Mouse (Mus musculus): Measurements from ENCODE around the gene Trmt6. TPM values are rescaled to one million over a fixed set of nuclear protein-coding genes. Genes with fewer than 3 reads are reported as not detected.

Gene Trmt6
- total and polyA plus RNA-seq, 3 experiments, result 35.1 to 89.9 (median 77.6) TPM

DNA sequence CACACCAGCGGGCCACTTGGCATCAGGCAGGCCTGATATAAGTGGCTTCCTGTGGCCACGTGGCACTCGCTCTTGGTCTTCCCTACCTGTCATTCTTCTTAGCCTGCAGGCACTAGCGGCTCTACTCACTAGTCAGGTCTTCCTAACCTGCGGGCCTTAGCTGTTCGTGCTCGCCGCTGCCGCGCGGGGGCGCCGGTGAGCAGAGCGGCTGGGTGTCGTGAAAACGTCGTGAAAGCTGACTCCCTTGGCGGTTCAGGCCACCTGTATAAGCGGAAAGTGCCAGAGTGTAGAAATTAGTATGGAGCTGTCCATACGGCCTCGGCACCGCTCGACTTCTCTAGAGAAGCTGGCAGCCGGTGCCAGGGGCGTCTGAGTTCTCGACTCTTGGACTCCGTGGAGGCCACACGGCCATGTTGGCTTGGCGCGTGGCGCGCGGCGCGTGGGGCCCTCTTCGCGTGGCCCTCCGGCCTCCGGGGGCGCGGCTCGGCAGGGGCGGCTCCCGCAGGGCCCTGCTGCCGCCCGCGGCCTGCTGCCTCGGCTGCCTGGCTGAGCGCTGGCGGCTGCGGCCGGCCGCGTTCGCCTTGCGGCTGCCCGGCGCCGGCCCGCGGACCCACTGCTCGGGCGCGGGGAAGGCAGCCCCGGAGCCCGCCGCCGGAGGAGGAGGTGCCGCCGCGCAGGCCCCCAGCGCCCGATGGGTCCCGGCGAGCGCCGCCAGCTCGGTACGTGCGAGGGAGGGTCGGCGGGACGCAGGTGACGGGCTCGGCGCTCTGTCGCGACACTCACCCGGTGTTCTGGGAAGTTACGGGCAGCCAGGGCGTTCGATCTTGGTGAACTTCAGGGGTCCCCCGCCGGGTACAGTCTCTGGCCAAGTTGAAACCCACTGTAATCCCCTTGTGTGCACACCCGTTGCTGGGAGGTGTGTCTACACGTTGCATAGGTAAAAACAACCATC is 30.8 kb upstream of the Trmt6 start, which contains the start of gene Crls1 (continued):
- TF ChIP-seq ELF1 (IDR thresholded peaks at IDR 0.05; ENCODE audit: low read depth, low read length), result peak; percentile 63

DNA sequence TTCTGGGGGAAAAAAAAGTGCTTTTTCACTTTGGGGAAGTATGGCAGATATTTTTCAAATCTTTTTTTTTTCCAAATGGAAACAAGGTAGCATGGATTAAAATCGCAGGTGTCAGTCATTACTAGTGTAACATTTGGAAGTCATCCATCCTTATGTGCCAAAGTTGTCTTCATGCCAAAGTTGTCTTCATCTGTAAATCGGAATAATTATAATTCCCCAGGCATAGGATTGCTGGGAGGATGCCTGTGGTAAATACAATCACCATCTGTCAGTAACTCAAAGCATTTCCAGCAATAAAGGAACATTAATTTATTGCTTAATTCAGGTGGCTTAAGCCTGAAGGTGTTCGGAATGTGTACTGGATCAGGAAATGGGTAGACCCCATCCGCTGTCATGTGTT is 25.2 kb upstream of the Trmt6 start:
- dilution Hi-C loops (cut with MboI; ENCODE audit: extremely low pct_ligation_motif_present, extremely low pct_unique_long_range_greater_than_20kb, low sequenced_read_pairs) (no loop called here), in situ Hi-C loops (cut with MboI; ENCODE audit: low pct_ligation_motif_present, low pct_unique_long_range_greater_than_20kb, low sequenced_read_pairs) (no loop called here)
- peaks cover 40 to 71% of the 10 kb centered on the region in 2 experiments for H3K36me3 ChIP-seq (replicated peaks in 1 of 2; ENCODE audit: control insufficient read depth in 1 of 2, insufficient read depth in 1 of 2, low read length in 1 of 2)

DNA sequence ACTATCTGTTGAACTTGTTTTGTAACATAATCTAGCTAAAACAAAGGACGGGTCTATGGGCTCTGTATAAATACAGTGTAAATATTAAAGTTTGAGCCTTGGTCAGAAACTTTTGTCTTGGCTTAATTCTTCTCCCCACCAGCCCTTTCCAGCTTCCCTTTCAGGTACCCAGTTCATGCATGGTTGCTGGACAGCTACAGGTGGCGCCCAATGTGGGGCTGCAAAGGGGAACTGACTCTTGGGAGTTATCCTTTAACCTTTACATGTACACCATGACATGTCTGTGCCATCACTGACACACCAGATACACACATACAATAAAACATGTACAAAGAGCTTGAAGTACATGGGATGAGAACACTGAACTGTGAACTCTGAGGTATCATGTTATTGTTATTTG is 12.9 kb downstream of the Trmt6 start:
- dilution Hi-C loops (cut with MboI; ENCODE audit: extremely low pct_ligation_motif_present, extremely low pct_unique_long_range_greater_than_20kb, low sequenced_read_pairs) (no loop called here), in situ Hi-C loops (cut with MboI; ENCODE audit: low pct_ligation_motif_present, low pct_unique_long_range_greater_than_20kb, low sequenced_read_pairs) (no loop called here)
- Histone ChIP-seq H3K36me3 (replicated peaks in 1 of 2; ENCODE audit: control insufficient read depth in 1 of 2, insufficient read depth in 1 of 2, low read length in 1 of 2) (peaks cover 40 to 57% of the 10 kb centered on the region in 2 experiments), H3K4me2 (ENCODE audit: insufficient read depth, low read depth, poor library complexity, severe bottlenecking) (no peak overlapping the region), H3K79me2 (replicated peaks; ENCODE audit: control insufficient read depth, extremely low read depth, insufficient read depth, poor library complexity, severe bottlenecking) (no peaks in the 10 kb centered on the region), H3K27ac (ENCODE audit: insufficient read depth, low read depth) (no peak overlapping the region), H3K27me3 (replicated peaks) (no peaks in the 10 kb centered on the region), H3K4me3 (replicated peaks in 1 of 3; ENCODE audit: low read depth in 2 of 3, low read length in 2 of 3, poor library complexity in 1 of 3) (no peak overlapping the region), H3K4me1 (ENCODE audit: control insufficient read depth in 1 of 2, insufficient read depth in 2 of 2) (no peaks in the 10 kb centered on the region), H3K9ac (ENCODE audit: insufficient read depth, low read depth) (no peak overlapping the region), H3K9me3 (replicated peaks; ENCODE audit: low read length) (peaks cover 16% of the 10 kb centered on the region)
- DNase-seq (ENCODE audit: extremely low read depth), result no peak
- TF ChIP-seq ZMIZ1 (IDR thresholded peaks at IDR 0.05; ENCODE audit: low read depth, low read length), result no peak
- TF ChIP-seq TCF12 (IDR thresholded peaks at IDR 0.05; ENCODE audit: low read depth, low read length), result no peak
- TF ChIP-seq USF1 (IDR thresholded peaks at IDR 0.05; ENCODE audit: low read depth, low read length), result no peak
- no peak for TF ChIP-seq HCFC1 (IDR thresholded peaks at IDR 0.05; ENCODE audit: low read depth, low read length)
- TF ChIP-seq POLR2AphosphoS2 (IDR thresholded peaks at IDR 0.05; ENCODE audit: low read depth, low read length), result no peak
- TF ChIP-seq SIN3A (IDR thresholded peaks at IDR 0.05; ENCODE audit: low read length), result no peak
- no peak for TF ChIP-seq NELFE (IDR thresholded peaks at IDR 0.05; ENCODE audit: low read depth, low read length)
- TF ChIP-seq JUN (IDR thresholded peaks at IDR 0.05; ENCODE audit: insufficient read depth, low read depth, low read length), result no peak
- no peak for TF ChIP-seq EP300 (IDR thresholded peaks at IDR 0.05; ENCODE audit: low read length)
- TF ChIP-seq ELF1 (IDR thresholded peaks at IDR 0.05; ENCODE audit: low read depth, low read length), result no peak
- no peak for TF ChIP-seq SMC3 (IDR thresholded peaks at IDR 0.05; ENCODE audit: low read depth, low read length)
- TF ChIP-seq TBP (conservative IDR thresholded peaks at IDR 0.05; ENCODE audit: low read depth, low read length), result no peak
- no peak for TF ChIP-seq MAX (IDR thresholded peaks at IDR 0.05; ENCODE audit: low read length)
- TF ChIP-seq PAX5 (IDR thresholded peaks at IDR 0.05; ENCODE audit: low read length), result no peak
- no peak for TF ChIP-seq POLR2A (IDR thresholded peaks at IDR 0.05; ENCODE audit: low read depth, low read length)
- TF ChIP-seq MAZ (IDR thresholded peaks at IDR 0.05; ENCODE audit: low read depth, low read length), result no peak
- no peak for TF ChIP-seq MAFK (IDR thresholded peaks at IDR 0.05; ENCODE audit: insufficient replicate concordance, low read length)

More for the DNA sequence above, 25.2 kb upstream of the Trmt6 start:
- Histone ChIP-seq H3K4me3 (replicated peaks in 1 of 3; ENCODE audit: low read depth in 2 of 3, low read length in 2 of 3, poor library complexity in 1 of 3) (no peak overlapping the region), H3K9me3 (replicated peaks; ENCODE audit: low read length) (no peaks in the 10 kb centered on the region), H3K79me2 (replicated peaks; ENCODE audit: control insufficient read depth, extremely low read depth, insufficient read depth, poor library complexity, severe bottlenecking) (no peaks in the 10 kb centered on the region), H3K27me3 (replicated peaks) (no peaks in the 10 kb centered on the region), H3K4me1 (ENCODE audit: control insufficient read depth in 1 of 2, insufficient read depth in 2 of 2) (peaks cover 0 to 3% of the 10 kb centered on the region in 2 experiments; a peak in 2 of 4 replicates), H3K9ac (ENCODE audit: insufficient read depth, low read depth) (no peak overlapping the region), H3K27ac (ENCODE audit: insufficient read depth, low read depth) (no peak overlapping the region), H3K4me2 (ENCODE audit: insufficient read depth, low read depth, poor library complexity, severe bottlenecking) (no peak overlapping the region)
- no peak for TF ChIP-seq MXI1 (IDR thresholded peaks at IDR 0.05; ENCODE audit: low read depth, low read length)
- no peak for TF ChIP-seq ZKSCAN1 (IDR thresholded peaks at IDR 0.05; ENCODE audit: borderline replicate concordance, low read depth, low read length)
- TF ChIP-seq JUN (IDR thresholded peaks at IDR 0.05; ENCODE audit: insufficient read depth, low read depth, low read length), result no peak
- no peak for TF ChIP-seq MEF2A (IDR thresholded peaks at IDR 0.05; ENCODE audit: borderline replicate concordance, low read depth, low read length)
- TF ChIP-seq UBTF (IDR thresholded peaks at IDR 0.05; ENCODE audit: low read depth, low read length), result no peak
- no peak for TF ChIP-seq ETS1 (conservative IDR thresholded peaks at IDR 0.05; ENCODE audit: low read depth, low read length)
- TF ChIP-seq TCF12 (IDR thresholded peaks at IDR 0.05; ENCODE audit: low read depth, low read length), result no peak
- no peak for TF ChIP-seq POLR2AphosphoS2 (IDR thresholded peaks at IDR 0.05; ENCODE audit: low read depth, low read length)
- TF ChIP-seq JUND (conservative IDR thresholded peaks at IDR 0.05; ENCODE audit: low read depth, low read length), result no peak
- no peak for TF ChIP-seq NRF1 (IDR thresholded peaks at IDR 0.05; ENCODE audit: low read depth, low read length)
- TF ChIP-seq MAZ (IDR thresholded peaks at IDR 0.05; ENCODE audit: low read depth, low read length), result no peak
- TF ChIP-seq CHD2 (IDR thresholded peaks at IDR 0.05; ENCODE audit: low read length), result no peak
- DNase-seq (ENCODE audit: extremely low read depth), result no peak

All from CH12.LX (cell line).